Mouse (Mus musculus) liver, adult 10 weeks (tissue): ENCODE data around the gene Otud3. TPM values are rescaled to one million over a fixed set of nuclear protein-coding genes. Genes with fewer than 3 reads are reported as not detected.

ENCODE experiments used
- polyA plus RNA-seq: library from polyadenylated mRNA; stranded (reverse); fragments of 350-450 nt; fragmentation: Illumina TruSeq; extraction: RNeasy Lipid Tissue Mini Kit (QIAGEN cat#74804); gene quantifications from one replicate; pipeline ENCODE4 v1.2.3, GENCODE M21; 2014; ENCODE audit warnings: low read depth, low replicate concordance

Gene Otud3
- polyA plus RNA-seq, result 0.85 TPM

GRCm38 (mm10) chr4:138913797-138914196 is at the start of gene Otud3:
Otud3 (minus strand) TSS chr4:138913945.

GRCm38 (mm10) chr4:138877731-138878130 is 36.0 kb downstream of the Otud3 start, which contains the start of gene Pla2g2e:
Pla2g2e (plus strand) TSS chr4:138877942.

DNA sequence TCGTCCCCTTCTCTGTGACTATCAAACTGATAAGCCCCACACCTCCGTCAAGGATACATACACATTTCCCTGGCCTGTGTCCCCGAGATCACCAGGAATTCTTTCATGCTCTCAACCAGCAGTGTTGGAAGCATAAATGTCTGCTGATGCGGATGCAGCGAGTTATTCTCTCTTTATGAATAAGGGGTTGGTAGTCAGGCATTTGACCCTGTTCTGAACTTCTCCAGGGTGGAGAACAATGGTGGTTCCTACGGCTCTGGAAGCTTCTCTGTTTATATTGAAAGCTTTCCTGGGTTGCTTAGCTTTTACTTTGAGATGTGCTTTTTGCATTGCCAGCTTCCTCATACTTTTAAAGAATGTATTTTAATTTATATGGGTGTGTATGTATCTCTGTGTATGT is 39.9 kb downstream of the Otud3 start, which contains the start of gene Gm13030:
Gene Gm13030, minus strand, starts transcription at position 101 of the 400 bp plus-strand sequence.

GRCm38 (mm10) chr4:138863344-138863998 is 50.3 kb downstream of the Otud3 start, which contains the start of gene Pla2g5:
Pla2g5 (minus strand) TSS chr4:138863482.

Other genes starting within 250 kb of the Otud3 start
- not detected for gene Pla2g2c, start 189.2 kb downstream of the Otud3 start, polyA plus RNA-seq
- not detected for gene Ubxn10, start 176.8 kb downstream of the Otud3 start, polyA plus RNA-seq
- not detected for gene Pla2g2f, start 156.3 kb downstream of the Otud3 start, polyA plus RNA-seq
- not detected for gene Pla2g2d, start 138.2 kb downstream of the Otud3 start, polyA plus RNA-seq
- not detected for gene Pla2g5, start 50.5 kb downstream of the Otud3 start, polyA plus RNA-seq
- not detected for gene Gm13030, start 40.0 kb downstream of the Otud3 start, polyA plus RNA-seq
- gene Pla2g2e, start 36.0 kb downstream of the Otud3 start, polyA plus RNA-seq, result not detected
- gene Rnf186, start 53.2 kb upstream of the Otud3 start, polyA plus RNA-seq, result 3.2 TPM
- 3.8 TPM for gene Tmco4, start 58.9 kb upstream of the Otud3 start, polyA plus RNA-seq
- not detected for gene Htr6, start 161.6 kb upstream of the Otud3 start, polyA plus RNA-seq
- not detected for gene Nbl1, start 179.0 kb upstream of the Otud3 start, polyA plus RNA-seq
- gene Minos1, start 217.2 kb upstream of the Otud3 start, polyA plus RNA-seq, result 107 TPM